Mouse (Mus musculus) left cerebral cortex, postnatal 4 days (tissue): Measurements from ENCODE around the gene Phyhd1. TPM values are rescaled to one million over a fixed set of nuclear protein-coding genes. Genes with fewer than 3 reads are reported as not detected.
A peak's percentile ranks its signal among the peaks of the same experiment; 100 is the strongest.

Experiments
- DNase-seq: peaks from one replicate; pipeline ENCODE4 v3.0.0-alpha.2; 2022
- intact Hi-C: fragments of 180-260 bp; cut with DNase I; formaldehyde crosslinking; loops from one replicate; pipeline ENCODE4 v1.15.1; 2025
- total RNA-seq, 2 experiments: library from RNA; stranded (reverse); gene quantifications; 2 replicates each; pipeline ENCODE4 v1.2.3; 2021

The Phyhd1 gene
- 10 to 100 TPM; 17.1 to 19.3 TPM for total RNA-seq

DNA sequence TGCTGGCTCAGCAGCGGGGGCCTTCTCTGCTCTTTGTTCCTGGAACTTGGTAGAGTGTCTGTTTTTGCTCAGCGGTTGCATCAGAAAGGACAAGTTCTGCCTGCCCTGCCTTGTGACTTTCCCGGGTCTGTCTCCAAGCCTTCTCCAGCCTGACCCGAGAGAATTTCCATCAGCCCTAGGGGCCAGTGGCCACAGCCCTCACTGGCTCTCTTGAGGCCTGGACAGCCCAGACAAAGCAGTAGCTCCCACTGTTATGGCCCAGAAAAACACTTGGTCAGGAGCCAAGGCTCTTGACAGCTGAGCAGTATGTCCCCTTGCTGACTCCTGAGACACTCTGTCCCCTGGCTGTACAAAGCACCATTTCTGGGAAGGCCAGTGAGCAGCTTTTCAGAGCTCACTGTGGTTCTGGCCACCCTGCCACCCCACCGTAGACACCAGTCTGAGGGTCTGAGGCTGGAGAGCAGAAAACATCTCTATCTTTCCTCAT lies at the start of gene Phyhd1:
Gene Phyhd1 (plus strand): TSS at position 437 of the 487 bp plus-strand sequence.
- intact Hi-C loops = no loop called here
- DNase-seq = peak; percentile 72

DNA sequence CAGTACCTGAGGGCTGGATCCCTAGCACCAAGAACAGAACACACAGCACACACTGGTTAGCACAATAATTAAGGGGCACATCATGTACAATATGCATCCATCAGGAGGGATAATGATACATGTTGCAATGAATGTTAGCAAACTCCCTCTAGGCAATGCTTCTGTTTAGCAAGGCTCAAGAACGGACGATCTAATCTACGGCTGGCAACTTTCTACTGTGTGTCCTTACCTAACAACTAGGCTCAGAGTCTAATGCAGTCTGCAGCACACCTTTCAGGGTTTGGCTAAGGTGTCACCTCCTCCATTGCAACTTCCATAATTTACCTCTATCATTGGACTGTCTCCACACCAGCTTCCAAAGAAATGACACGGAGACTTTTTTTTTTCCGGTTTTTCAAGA lies 49.7 kb upstream of the Phyhd1 start:
- no peak for DNase-seq
- intact Hi-C loops = no loop called here

DNA sequence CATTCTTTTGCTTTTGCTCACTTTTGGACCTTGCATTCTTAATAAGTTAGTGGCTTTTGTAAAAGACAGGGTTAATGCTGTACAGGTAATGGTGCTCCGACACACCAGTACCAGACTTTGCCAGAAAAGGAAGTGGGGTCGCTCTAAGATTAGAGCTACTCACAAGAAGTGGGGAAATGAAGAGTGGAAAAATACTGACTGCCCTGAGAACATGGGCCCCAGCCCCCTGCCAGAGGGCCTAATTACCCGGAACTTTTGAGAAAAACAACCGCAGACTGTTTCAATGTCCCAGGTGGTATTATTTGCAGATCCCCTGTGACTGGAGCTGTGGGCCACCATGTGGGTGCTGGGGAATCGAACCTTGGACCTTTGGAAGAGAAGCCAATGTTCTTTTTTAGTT lies 30.4 kb upstream of the Phyhd1 start:
- intact Hi-C loops = loop anchor here (10.0 kb wide), 1 partner anchor 51 kb away; no protein-coding TSS in a partner anchor

DNA sequence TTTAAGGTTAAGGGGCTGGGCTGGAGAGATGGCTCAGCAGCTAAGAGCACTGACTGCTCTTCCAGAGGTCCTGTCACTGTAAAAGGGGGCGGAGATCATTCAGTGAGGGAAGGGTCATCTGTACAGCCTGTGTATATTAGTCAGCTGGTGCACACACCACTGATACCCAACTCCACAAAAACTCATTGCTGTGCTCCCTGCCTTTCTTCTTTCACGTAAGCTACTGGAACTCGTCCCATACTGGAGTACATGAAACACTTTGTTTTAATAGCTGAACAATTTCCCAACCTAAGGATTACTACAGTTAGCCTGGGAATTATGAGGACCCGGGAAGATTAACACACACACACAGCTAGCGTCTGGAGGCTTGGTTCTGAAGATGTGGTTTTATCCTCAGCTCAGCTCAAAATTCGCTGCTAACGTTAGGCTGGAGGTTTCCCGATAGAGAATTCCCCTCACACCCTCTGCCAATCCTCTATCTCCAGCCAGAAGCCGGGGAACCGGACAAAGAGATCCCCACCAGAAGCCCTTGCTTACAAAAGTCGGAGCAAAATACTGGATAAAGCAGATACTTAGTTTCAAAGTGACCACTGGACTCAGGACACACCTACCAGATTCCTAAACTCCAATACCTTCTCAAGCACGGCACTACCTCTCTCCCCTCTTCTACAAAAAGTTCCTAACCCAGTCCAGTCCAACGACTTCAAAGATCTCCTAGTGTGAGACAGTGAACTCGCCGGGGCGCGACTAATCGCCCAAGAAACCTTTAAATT lies 29.4 kb upstream of the Phyhd1 start:
- DNase-seq = no peak
- intact Hi-C loops = loop anchor here (10.0 kb wide), 1 partner anchor 52 kb away; no protein-coding TSS in a partner anchor

More for the DNA sequence above, 30.4 kb upstream of the Phyhd1 start:
- no peak for DNase-seq

DNA sequence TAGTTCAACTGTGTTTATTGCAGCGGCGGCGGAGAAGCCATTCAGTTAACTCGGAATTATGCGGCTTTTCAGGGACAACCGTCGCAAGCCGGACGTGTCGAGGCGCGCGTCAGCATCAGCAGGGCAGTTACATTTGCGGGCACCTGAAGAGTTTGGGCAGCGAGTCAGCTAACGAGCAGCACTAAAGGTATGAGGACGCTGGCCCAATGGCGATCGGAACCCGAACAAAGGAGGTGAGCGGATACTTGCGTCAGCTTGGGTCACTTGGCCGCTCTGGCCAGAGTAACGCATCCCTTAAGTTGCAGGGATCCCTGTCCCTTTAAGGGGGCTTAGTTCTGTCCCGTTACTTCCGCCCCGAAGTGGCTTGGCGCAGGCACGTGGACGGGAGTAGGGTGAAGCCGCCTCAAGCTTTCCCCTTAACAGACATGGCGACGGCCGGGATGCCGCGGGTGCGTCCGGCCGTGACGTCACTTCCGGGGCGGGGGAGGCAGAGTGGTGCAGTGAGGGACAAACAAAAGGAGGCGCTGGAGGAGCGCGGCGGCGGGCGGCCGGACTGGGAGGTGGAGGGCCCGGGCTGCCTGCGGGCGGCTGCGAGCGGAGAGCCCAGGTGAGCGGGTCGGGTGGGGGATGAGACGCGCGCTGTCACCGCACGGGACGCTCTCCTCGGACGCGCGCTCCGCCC lies 28.7 kb upstream of the Phyhd1 start, which contains the start of gene Lrrc8a:
Gene Lrrc8a (plus strand): TSS at position 517 of the 682 bp plus-strand sequence.
- peak; percentile 100 for DNase-seq
- intact Hi-C loops = loop anchor here (10.0 kb wide), 1 partner anchor 53 kb away; no protein-coding TSS in a partner anchor

DNA sequence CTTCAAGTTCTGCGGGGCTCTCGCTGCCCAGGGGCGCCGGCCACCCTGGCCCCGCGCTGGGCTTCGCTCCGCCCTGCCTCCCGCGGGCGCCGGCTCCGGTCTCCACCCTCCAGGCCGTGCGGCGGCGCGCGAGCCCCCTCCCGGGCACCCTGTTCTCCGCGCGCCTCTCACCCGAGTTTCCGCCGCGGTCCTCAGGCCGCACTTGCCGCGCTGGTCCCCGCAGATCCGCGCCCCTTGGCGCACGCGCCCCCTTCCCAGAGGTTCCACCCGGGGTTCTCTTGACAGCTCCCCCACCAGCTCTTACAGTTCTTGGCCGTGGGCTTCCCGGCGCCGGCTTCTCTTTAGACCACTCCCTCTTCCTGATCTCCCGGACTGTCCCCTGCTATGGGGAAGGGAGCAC lies 28.1 kb upstream of the Phyhd1 start:
- intact Hi-C loops = loop anchor here (10.0 kb wide), 1 partner anchor 53 kb away; no protein-coding TSS in a partner anchor
- DNase-seq = peak; percentile 60

GRCm38 (mm10) chr2:30238906-30239465 lies 27.0 kb upstream of the Phyhd1 start:
- intact Hi-C loops = loop anchor here (10.0 kb wide), 1 partner anchor 54 kb away; no protein-coding TSS in a partner anchor
- DNase-seq = no peak

DNA sequence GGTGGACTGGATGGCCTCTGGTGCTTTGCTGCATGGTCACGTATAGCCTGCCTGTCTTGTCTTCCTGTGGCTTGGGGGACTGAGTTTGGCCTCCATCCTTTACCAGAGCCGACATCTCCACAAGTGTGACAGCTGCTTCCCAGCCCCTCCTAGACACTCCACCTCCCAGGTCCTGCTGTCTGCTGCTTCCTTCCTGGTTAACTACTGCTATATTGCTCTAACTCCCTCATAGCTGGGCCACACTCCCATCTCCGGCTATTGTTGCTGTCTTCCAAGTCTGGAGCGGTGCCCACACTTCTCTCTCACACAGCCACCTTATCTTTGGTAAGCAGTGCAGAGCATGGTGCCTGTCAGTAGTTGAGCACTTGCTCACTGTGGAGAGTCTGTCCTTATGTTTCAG lies 26.2 kb upstream of the Phyhd1 start:
- intact Hi-C loops = loop anchor here (10.0 kb wide), 1 partner anchor 55 kb away; no protein-coding TSS in a partner anchor
- DNase-seq = no peak

GRCm38 (mm10) chr2:30240267-30240666 lies 25.7 kb upstream of the Phyhd1 start, which contains the start of gene Gm28035:
Gene Gm28035 (plus strand): TSS chr2:30240567.
- no peak for DNase-seq
- intact Hi-C loops = no loop called here

DNA sequence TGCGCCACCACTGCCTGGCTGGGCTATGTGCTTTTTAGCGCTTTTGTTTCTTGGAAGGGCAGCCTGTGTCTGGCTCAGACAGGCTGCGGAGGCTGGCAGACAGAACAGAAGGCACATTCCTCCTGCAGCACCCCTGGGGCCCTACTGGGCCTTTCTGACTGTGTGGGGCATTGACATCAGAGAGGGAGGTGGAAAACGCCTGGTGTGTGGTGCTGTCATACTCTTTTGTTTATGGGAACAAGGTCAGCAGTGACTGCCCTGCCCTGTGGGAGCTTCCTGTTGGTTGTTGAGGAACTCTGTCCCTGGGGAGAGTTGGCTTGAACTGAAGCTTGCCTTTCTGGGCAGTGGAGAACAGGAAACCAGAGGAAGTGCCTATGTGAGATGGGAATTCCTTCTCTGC lies 23.5 kb upstream of the Phyhd1 start:
- DNase-seq = peak; percentile 36
- intact Hi-C loops = no loop called here

GRCm38 (mm10) chr2:30243391-30243790 lies 22.6 kb upstream of the Phyhd1 start:
- DNase-seq = no peak
- intact Hi-C loops = no loop called here

DNA sequence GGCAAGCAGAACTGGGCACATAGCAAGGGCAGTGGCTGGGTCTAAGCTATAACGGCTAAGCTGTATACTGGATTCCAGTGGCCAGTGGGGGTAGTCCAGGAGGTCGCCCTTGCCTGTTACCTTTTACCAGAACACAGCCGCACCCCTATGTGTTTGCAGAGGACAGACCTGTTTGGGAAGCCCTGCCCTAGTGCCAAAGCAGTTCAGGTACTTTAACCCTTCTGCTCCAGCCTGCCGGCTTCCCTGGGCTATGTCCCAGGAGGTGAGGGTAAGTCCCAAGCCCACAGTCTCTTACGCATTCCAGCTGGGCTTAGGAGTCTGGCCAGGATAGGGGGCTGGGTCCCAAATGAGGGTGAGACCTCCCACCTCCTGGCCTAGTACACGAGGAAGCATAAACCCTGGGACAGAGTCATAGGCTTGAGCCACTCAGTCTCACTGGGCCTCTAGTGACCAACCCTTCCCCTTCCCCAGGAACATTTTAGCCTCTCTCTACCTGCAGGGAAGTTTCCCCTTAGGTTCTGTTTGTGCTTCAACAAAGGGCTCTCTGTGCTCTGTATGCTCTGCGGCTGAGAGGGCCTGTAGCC lies 21.3 kb upstream of the Phyhd1 start:
- intact Hi-C loops = no loop called here
- no peak for DNase-seq

GRCm38 (mm10) chr2:30247036-30247435 lies 19.0 kb upstream of the Phyhd1 start:
- intact Hi-C loops = no loop called here
- DNase-seq = no peak

- no peak for DNase-seq
- intact Hi-C loops = no loop called here
These were observed 18.3 kb upstream of the Phyhd1 start for GRCm38 (mm10) chr2:30247681-30248080.

DNA sequence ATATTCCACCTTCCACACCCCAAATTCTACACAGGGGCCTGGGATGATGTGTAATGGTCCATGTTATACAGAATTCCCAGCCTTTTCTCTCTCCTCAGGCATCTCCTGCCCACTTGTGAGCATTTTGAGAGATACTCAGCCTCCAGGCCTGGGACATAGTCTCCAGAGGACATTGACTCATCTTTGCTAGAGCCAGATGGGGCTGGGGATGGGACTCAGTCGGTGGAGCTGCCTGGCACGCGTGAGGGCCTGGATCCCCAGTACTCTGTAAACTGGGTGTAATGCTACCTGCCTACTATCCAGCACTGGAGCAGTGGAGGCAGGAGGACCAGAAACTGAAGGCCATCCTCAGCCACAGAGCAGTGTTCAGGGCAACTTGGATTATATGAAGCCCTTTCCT lies 16.8 kb upstream of the Phyhd1 start:
- no peak for DNase-seq
- intact Hi-C loops = no loop called here

DNA sequence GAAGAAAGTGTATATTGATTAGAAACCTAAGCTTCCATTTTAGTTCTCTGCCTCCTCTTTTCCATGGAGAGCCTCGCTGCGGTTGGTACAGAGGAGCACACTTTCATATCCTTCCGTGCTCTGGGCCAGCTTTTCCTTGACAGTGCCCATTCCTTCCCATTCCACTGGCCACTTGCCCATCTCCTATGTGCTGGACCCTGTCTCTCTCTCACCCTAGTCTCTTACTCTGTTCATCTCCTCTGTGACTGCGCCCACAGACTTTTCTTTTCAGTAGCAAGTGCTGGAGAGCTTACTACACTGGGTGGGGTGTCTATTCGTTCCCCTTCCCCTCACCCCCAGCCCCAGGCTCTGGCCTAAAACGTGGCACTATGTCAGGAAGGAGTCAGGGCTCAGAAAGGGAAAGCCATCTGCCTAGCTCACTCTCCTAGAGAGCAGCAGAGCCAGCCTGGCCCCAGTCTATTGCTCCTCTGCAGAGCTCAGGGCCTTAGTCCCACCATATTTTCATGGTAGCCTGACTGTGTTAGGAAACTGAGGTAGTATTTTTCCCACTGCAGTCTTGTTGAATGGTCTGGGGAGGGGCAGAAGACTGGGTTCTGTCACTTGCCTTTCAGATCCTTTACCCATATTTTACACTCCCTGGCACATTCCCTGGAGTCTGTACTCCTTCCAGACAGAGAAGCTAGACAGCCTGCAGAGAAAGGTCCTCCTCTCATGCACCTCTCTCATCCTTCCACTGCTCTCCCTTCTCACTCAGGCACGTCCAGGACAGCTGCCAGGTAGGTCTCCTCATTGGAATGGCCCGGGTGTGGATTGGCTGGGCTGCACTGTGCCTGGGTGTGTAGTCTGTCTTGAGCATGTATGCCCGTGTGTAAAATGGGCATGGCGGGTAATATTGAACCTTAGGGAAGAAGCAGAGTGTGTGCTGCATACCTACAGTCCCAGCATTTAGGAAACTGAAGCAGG lies 15.6 kb upstream of the Phyhd1 start:
- no peak for DNase-seq
- intact Hi-C loops = no loop called here

- intact Hi-C loops = no loop called here
These were observed 14.4 kb upstream of the Phyhd1 start for GRCm38 (mm10) chr2:30251417-30252104.

GRCm38 (mm10) chr2:30252521-30252920 lies 13.5 kb upstream of the Phyhd1 start:
- no peak for DNase-seq
- intact Hi-C loops = no loop called here

More at GRCm38 (mm10) chr2:30251417-30252104, 14.4 kb upstream of the Phyhd1 start:
- DNase-seq = peak; percentile 35

- DNase-seq = no peak
- intact Hi-C loops = no loop called here
These were observed 12.2 kb upstream of the Phyhd1 start for GRCm38 (mm10) chr2:30253809-30254208.
